Mouse (Mus musculus): ENCODE measurements around the gene Dpm1.

Dpm1 gene

DNA sequence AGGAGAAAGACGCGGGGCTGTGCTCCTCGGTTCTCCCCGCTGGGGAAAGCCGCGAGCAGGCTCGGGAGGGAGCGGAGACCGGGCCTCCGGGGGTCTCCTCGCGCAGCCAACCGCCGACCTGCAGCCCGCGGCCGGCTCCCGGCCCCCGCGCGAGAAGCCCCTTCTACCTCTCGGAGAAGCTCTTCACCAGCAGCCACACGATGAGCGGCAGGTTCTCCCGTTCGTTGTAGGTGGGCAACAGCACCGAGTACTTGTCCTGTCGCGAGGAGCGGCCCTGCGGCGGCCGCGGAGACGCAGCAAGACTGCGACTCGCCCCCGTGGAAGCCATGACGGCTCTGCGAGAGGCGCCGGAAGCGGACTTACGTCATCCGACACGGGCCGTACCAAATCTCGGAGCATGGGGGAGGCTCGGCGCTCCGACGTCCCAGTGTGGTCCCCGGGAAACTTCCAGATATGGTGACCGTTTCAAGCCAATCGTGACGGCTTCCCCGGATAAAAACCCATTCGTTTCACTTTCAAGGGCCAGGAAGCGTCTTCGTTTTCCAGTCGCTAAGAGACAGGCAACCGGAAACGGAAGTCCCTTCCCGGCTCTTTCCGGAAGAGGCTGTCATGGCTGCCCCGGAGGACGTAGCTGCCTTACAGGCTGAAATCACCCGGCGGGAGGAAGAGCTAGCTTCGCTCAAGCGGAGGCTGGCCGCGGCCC is at the start of gene Dpm1, which contains the start of the genes Gm20716 and Mocs3:
Gene Dpm1, minus strand, starts transcription at position 566 of the 703 bp plus-strand sequence.
Gene Gm20716, minus strand, starts transcription at position 339 of the 703 bp plus-strand sequence.
Gene Mocs3, plus strand, starts transcription at position 597 of the 703 bp plus-strand sequence.
- peak; percentile 81 to 86 for DNase-seq

DNA sequence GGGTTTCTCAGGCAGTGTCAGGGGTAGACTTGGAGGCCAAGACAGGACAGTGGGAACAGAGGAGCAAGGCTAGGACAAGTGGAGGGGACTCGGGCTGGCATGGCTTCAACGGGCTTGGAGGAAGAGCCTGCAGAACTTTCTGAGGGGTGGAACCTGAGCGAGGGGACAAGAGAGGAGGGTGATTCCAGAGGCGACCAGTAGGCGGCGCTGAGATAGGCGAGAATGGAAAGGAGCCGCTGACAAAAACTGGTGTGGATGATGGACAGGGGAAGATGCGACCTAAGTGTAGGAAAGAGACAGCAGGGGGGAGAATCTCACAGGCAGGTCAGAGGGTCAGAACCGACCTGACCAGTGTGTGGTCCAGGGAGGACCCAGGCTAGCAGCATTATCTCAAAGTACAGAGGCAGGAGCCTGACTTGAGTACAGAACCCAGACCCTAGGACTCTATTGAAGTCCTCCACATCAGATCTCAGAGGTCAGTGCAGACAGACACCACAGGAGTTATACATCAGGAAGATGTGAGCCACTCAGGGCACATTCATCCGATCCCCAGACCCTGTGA is 44.1 kb upstream of the Dpm1 start:
- peak; percentile 30 to 38 for DNase-seq

DNA sequence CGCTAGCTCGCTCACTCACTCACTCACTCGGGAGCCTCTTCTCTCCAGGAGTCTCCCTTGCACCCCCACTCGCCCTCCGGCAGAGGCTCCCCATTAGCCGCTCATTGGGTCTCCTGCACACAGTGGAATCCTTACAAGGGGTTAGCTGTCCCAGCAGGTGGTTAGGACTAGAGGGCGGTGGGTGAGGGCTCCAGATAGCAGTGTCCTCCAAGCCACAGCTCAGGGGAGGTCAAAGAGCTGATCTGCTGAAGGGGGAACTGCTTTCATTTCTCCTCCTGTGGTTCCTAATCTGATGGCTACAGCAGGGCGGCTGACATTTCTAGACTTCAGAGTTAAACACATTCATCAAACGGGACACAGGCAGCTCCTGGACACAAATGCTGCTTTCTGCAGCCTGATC is 43.0 kb upstream of the Dpm1 start:
- no peak for DNase-seq

DNA sequence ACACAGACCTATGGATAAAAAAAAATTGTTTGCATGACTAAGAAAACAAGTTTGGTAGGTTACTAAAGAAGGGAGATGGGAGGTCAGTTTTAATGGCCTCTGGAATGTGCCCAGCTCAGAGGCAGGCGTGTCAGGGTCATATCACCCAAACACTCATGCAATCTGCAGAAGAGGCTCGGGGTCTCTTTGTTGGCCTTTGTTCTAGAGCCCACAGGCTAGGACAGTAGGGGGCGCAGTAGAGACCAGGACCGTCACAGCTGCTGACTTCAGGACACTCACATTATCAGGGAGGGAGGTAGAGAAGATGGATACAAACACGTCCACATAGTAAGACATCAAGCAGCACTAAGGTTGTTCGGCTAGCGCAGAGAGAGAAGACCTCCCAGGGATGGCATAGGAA is 37.6 kb upstream of the Dpm1 start:
- DNase-seq = no peak

DNA sequence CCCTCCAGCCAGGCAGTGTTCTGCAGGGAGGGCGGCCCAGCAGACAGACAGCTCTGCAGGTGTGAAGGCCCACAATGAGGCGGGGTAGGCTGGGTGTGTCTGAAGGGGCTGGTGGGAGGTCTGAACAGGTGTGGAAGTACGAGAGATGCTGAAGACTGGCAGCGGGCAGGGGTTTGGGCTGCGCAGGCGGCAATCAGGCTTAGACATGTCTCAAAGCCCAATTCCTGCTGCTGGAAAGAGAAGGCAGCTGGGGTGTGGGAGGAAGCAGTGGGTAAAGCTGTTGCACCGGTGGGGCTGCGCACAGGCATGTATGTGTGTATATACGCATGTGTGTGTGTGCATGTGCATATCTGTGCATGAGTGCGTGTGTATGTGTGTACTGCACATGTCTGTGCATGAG is 30.5 kb upstream of the Dpm1 start:
- DNase-seq = no peak

DNA sequence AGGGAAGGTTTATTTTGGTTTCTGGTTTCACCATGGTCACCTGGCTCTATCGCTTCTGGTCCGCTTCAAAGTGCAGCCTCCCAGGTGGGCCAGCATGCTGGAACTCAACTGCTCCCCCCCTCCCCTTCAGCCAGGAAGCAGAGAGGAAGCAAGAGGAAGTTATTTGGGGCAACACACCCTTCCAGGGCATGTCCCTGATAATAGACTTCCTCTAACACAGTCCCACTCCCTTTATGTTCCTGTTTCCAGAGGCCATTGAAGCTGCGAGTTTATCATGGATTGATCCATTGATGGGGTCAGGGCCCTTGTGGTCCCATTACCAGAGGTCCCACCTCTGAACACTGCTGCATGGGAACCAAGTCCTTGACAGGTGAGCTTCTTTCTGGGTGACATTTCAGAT is 29.7 kb upstream of the Dpm1 start:
- no peak for DNase-seq

DNA sequence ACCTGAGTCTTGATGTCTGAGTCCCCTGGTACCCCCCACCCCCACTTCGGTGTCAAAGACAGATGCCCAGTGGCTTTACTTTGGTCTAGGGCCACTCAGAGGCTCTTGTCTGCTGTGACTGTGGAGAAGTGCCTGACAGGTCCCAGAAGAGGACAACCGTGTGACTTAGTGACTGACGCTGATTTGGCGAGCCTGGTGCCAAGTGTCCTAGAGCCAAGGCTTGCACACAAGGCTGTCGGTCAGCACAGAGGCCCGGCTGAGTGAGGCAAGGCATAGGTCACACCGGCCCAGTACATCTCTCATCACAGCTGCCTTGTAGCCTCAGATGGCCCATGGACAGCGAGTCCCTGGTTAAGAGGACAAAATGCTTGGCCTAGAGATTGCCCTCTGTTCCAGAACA is 28.7 kb upstream of the Dpm1 start:
- no peak for DNase-seq

DNA sequence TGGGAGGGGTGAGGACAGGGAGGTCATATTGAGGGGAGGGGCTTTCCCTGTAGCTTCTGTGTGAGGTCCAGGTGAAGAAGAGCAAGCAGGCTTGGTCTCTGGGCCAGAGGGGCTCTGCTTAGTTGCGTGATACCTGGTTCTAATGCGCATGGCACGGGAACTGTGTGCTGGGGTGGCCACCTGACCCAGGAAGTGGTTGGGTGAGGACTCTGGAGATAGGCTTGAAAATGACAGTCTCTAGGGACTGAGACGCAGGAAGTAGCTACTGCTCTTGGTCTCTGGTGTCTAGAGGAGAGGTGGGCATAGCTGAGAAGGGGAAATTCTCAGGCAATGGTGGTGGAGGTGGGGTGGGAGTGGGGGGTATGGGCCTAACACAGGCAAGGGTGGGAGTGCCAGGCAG is 26.8 kb upstream of the Dpm1 start:
- no peak for DNase-seq

DNA sequence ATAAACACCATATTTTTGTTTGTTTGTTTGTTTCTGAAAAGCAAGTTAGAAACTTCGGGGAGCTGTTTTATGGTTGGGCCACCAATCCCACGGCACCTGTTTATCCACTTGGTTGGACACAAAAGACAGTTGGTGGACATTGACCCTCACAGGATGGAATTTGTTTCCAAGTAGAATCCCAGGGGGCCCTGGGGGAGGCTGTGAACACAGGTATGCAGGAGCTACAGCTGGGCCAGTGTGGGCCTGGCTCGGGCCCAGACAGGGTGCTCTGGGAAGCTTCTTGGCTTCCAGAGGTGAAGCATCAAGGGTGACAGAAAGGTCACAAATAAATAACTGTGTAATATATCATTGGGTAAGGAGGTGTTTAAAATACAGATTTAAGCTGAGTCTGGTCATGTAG is 26.1 kb upstream of the Dpm1 start:
- no peak for DNase-seq

DNA sequence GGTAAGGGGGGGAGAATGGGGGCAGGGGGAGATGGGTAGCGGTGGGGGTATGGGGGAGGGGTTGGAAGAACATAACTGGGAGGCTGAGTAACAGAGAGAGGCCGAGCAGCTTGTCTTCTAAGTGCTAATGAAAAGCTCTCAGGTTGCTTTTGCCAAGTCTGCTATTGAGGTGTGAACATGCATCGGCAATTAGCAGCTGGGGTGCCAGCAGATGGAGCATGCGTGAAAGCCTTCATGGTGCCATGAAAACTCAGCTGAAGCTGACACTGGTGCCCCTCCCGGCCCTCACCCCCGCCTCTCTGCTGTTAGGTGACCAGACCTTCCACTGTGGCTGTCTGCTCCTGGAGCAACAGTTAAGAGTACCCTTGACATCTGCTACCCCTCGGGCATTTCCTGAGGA is 23.4 kb upstream of the Dpm1 start:
- no peak for DNase-seq

DNA sequence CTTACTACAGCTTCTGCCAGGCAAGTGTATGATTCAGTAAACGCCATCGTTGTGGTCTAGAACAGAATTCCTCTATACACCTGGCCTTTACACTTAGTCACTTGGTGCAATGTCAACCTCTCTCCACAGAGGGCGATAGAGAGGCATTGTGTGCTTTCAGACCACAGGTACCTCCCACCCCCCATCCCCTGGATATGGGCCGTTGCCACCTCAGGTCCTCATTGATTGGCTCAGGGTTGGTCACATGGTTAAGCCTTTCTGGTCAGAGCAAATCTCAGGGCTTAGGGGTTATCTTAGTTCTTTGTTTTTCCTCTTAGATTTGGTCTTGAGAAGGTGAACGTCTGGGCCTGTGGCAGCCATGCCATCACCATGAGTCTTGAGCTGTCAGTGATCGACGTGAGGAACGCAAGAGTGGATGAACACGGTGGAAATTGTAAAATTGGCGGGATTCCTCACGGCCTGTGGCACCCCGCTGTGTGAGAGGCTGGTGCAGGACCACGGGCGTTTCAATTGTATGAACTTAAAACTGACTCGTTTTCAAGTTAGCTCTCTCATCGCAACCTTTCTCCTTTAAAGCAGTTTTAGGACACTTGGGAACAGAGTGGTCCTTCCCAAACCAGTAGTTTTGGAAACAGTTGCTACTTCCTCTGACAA is 22.4 kb upstream of the Dpm1 start:
- DNase-seq = peak in 1 of 2 experiments; percentile 15

DNA sequence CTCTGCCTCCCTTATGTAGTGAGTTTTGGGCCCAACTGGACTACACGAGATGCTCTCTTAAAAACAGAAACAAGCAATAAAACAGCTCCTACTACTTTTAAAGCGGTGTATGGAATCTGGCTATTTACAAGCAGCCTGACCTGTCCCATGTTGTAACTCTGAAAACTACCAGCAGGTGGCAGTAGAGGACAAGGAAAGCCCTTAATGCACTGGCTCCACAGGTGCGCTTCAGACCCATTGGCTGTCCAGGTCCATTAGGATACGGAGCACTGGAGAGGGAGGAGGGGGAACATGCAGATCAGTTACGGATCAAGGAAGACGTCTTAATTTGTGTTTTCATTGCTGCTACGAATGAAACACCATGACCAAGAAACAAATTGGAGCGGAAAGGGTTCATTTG is 19.9 kb upstream of the Dpm1 start:
- DNase-seq = peak; percentile 61 to 79

DNA sequence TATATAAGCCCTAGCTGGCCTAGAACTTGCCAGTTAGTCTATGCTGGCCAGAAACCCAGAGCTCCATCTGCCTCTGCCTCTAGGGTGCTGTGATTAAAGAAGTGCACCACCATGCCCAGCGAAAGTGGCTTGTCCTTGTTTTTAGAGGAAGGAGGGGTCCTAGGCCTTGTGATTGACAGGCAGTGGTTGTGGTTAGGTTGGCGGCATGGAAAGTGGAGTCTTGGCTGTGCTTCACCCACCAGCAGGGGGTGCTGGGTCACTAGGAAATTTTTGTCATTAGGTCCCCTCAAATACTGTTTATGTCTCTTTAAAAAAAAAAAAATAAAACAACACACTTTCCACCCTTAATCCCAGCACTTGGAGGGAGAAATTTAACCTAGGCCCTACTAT is 18.5 kb upstream of the Dpm1 start:
- no peak for DNase-seq

DNA sequence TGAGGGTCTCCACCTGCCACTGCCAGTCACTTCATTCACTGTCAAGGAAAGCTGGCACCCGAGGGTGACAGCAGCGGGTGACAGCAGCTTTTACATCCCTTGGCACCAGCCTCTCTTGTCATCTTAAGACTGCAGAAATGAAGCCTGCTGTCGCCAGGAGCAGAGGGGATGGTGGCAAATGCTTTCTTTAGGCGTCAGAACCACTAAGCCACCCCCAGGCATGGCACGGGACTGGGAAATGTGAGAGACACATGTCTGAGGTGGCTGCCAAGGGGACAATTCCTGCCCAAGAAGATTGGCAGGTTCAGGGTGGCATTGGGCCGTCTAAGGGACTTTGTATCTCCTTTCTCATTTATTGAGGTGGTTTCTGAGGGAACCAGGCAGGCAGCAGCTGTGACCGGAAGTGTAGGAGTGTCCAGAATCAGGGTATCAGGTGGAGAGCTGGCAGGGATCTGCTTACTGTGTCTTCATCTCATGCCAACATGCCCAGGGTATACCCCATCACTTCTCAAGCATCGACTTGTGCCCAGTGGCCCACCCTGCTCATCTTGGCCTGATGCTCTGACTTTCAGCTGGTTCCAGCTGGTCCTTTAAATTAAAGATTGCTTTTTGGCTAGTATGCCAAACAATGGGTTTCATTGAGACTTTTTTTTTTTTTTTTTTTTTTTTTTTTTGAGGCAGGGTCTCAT is 17.9 kb upstream of the Dpm1 start:
- DNase-seq = no peak

DNA sequence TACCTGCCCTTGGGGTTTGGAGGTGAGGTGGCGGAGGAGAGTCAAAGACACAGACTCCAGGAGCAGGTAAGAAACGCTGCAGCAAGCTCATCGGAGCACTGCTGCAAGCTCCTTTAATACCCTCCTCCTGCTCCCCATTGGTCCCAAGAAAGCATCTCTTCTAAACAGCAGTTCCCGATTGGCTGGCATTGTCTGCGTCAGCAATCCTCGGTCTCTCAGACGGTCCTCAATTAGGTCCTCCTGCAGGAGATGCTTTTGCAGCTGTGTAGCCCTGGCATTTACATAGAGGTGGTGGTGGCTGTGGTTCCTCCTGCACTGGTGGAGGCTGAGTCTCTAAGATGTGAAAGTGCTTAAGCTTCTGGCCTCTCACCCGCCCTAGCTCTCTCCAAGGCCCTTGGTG is 15.2 kb upstream of the Dpm1 start:
- no peak for DNase-seq

DNA sequence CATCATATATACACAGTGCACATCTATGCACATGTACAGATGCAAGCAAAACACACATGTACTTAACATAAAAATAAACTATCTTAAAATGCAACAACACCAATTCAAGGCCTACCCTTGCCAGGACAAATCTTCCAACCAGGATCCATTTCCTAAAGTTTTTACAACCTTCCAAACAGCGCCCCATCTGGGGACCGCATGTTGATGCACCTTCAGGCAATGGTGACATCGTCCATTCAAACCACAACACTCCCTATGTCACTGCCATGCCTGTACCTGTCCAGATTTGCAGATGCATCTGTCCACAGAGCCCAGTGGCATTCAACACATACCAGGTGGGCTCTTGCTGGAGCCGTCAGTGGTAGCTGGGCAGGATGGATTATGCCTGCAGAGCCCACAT is 12.9 kb upstream of the Dpm1 start:
- DNase-seq = no peak

DNA sequence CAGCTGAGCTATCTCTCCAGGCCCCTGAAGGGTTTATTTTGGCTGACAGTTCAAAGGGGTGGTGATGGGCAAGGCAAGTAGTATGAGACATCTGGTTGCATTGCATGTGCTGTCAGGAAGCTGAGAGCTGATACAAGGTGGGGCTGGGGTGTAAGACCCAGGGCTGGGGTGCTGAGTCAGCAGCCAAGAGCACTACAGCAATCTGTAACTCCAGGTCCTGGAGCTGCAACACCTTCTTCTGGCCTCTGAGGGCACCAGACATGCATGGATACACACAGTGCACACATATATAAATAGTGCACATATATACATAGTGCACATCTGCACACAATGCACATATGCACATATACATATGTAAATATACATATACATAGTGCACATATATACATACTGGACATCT is 12.4 kb upstream of the Dpm1 start:
- DNase-seq = no peak

DNA sequence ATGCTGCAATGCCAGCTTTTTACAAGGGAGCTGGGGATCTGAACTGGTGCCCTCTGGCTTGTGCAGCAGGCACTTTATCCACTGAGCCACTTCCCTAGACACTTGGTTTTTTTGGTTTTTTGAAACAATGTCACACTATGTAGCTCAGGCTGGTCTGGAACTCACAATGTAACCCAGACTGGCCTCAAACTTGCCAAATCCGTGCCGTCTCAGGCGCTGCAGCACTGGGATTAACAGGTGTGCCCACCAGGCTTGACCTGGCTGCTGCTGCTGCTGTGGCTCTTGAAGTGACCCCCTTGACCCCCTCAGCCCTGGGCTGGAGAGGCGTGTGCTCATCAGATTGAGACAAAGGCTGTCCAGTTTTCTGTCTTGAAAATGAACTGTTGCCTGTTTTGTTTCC is 7.9 kb upstream of the Dpm1 start:
- no peak for DNase-seq

DNA sequence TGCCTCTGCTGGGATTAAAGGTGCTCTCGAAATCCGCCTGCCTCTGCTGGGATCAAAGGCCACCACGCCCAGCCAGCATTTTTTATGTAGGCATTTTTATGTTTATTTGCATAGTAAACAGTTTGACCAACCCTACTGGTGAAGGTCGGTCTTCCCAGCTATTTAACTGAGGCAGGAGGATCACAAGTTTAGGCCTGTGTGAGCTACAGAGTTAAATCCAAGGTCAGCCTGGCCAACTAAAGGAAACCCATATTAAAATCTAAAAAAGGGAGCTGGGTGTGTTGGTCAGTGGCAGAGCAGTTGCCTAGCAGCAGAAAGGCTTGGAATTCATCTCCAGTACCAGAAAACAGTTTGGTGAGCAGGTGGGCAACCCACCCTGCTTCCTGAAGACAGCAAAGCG is 2.9 kb upstream of the Dpm1 start:
- DNase-seq = no peak

DNA sequence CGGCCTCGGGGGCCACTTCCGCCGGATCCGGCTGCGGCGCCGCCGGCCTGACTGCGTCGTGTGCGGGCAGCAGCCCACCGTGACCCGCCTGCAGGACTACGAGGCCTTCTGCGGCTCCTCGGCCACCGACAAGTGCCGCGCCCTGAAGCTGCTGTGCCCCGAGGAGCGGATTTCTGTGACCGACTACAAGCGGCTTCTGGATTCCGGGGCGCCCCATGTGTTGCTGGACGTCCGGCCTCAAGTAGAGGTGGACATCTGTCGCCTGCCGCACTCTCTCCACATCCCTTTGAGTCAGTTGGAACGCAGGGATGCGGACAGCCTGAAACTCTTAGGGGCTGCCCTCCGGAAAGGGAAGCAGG is 1.1 kb upstream of the Dpm1 start:
- no peak for DNase-seq

DNA sequence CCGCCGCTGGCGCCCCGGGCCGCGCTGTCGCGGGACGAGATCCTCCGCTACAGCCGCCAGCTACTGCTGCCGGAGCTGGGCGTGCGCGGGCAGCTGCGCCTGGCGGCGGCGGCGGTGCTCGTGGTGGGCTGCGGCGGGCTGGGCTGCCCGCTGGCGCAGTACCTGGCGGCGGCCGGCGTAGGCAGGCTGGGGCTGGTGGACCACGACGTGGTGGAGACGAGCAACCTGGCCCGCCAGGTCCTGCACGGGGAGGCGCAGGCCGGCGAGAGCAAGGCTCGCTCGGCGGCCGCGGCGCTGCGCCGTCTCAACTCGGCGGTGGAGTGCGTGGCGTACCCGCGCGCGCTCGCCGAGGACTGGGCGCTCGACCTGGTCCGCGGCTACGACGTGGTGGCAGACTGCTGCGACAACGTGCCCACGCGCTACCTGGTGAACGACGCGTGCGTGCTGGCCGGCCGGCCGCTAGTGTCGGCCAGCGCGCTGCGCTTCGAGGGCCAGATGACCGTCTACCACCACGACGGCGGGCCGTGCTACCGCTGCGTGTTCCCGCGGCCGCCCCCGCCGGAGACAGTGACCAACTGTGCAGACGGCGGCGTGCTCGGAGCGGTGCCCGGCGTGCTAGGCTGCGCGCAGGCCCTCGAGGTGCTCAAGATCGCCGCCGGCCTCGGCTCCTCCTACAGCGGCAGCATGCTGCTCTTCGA is 531 bp upstream of the Dpm1 start:
- DNase-seq = peak in 1 of 2 experiments; percentile 5

DNA sequence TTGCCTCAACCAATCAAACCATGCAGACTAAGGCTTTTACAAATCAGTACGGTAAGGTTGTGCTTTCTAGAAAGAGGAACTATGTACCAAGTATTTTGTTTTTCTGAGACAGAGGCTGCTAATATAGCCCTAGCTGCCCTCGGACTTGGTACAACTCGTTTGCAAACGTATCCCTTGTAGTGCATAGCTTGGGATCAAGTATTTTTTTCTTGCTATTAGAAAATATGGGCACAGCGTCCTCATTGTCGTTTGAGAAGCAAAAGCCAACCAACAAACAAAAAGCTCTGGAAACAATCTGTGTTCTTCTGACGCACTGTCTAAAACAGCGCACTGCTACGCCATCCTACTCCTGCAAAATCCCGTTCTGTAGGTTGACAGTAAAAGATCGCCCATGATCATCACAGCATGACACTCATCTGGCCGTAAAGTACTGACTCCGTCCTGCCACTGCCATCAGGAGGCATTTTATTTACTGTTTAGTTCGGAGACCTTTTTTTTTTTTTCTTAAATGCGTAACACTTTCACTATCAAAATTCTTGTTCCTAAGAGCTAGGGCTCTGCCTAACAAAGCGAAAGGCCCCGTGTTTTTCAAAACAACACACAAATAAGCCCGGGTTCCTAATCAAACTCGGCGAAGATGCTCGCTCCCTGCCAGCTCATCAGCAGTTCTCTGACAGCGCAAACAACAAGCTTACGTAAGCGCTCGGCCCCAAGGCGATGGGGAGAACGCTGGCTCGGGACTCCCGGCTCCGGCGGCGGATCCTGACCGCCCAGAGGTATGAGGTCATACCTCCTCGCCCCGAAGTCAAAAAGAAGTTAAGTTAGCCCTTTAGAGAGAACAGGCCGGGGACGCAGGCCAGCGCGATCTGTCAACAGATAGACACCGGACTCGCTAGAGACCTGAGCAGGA is 1.0 kb downstream of the Dpm1 start:
- DNase-seq = peak; percentile 33 to 40

All from lung, adult 18-20 months (tissue).